Mouse (Mus musculus): ENCODE data around the gene Eif2b2. TPM values are rescaled to one million over a fixed set of nuclear protein-coding genes. Genes with fewer than 3 reads are reported as not detected.
A peak's percentile ranks its signal among the peaks of the same experiment; 100 is the strongest.

Eif2b2 gene
- polyA plus RNA-seq (2015; fragmentation: Nextera tagmentation; extraction: Ambion mirVana) = 34.9 and 36.4 TPM in 2 replicates

- H3K27me3 ChIP-seq = no peaks in the 10 kb centered on the region
- ATAC-seq (ENCODE audit: insufficient read depth) = peak; percentile 100
- no peaks in the 10 kb centered on the region for H3K9me3 ChIP-seq (replicated peaks)
- H3K4me2 ChIP-seq = peak within 1 kb of the TSS; percentile 91
- peaks cover 36% of the 10 kb centered on the region for H3K36me3 ChIP-seq (replicated peaks)
- WGBS (ENCODE audit: insufficient replicate concordance) = under 1% methylated on average over 54 of the region's 54 CpGs
- H3K9ac ChIP-seq = peak within 1 kb of the TSS; percentile 84
- peak within 1 kb of the TSS; percentile 97 for H3K4me3 ChIP-seq (replicated peaks)
- peak within 1 kb of the TSS; percentile 81 for H3K27ac ChIP-seq (replicated peaks)
- H3K4me1 ChIP-seq (replicated peaks) = peaks cover 27% of the 10 kb centered on the region
Observed at GRCm38 (mm10) chr12:85219236-85219904, at the start of gene Eif2b2. Gene Eif2b2, plus strand, starts transcription at chr12:85219481.

GRCm38 (mm10) chr12:85169877-85170276 is 49.4 kb upstream of the Eif2b2 start:
- no peaks in the 10 kb centered on the region for H3K36me3 ChIP-seq (replicated peaks)
- peaks cover 9% of the 10 kb centered on the region for H3K4me1 ChIP-seq (replicated peaks)
- 64% methylated on average over 3 of the region's 3 CpGs for WGBS (ENCODE audit: insufficient replicate concordance)
- H3K27me3 ChIP-seq = peaks cover 14% of the 10 kb centered on the region; the same call in 1 of the 2 replicates
- 0 out of 2 replicates have a peak overlapping the region, but pooled peaks have one; percentile 43 for H3K4me2 ChIP-seq
- no peaks in the 10 kb centered on the region for H3K9me3 ChIP-seq (replicated peaks)
- H3K4me3 ChIP-seq (replicated peaks) = no peak overlapping the region
- H3K9ac ChIP-seq = no peak overlapping the region
- H3K27ac ChIP-seq (replicated peaks) = no peak overlapping the region
- no peak for ATAC-seq (ENCODE audit: insufficient read depth)

- Histone ChIP-seq H3K9ac (no peak overlapping the region), H3K36me3 (replicated peaks) (no peaks in the 10 kb centered on the region), H3K9me3 (replicated peaks) (no peaks in the 10 kb centered on the region), H3K4me1 (replicated peaks) (peaks cover 9% of the 10 kb centered on the region), H3K27ac (replicated peaks) (no peak overlapping the region), H3K27me3 (peaks cover 14% of the 10 kb centered on the region; the same call in 1 of the 2 replicates), H3K4me2 (no peak overlapping the region), H3K4me3 (replicated peaks) (no peak overlapping the region)
- 73% methylated on average over 11 of the region's 11 CpGs for WGBS (ENCODE audit: insufficient replicate concordance)
- ATAC-seq (ENCODE audit: insufficient read depth) = no peak
Observed at GRCm38 (mm10) chr12:85170284-85170947, 48.9 kb upstream of the Eif2b2 start.

GRCm38 (mm10) chr12:85170948-85171307 is 48.4 kb upstream of the Eif2b2 start:
- H3K36me3 ChIP-seq (replicated peaks) = no peaks in the 10 kb centered on the region
- no peak overlapping the region for H3K9ac ChIP-seq
- no peaks in the 10 kb centered on the region for H3K9me3 ChIP-seq (replicated peaks)
- no peak overlapping the region for H3K4me2 ChIP-seq
- WGBS (ENCODE audit: insufficient replicate concordance) = 66% methylated on average over 3 of the region's 3 CpGs
- H3K4me1 ChIP-seq (replicated peaks) = peaks cover 9% of the 10 kb centered on the region
- H3K4me3 ChIP-seq (replicated peaks) = no peak overlapping the region
- ATAC-seq (ENCODE audit: insufficient read depth) = no peak
- peaks cover 20% of the 10 kb centered on the region for H3K27me3 ChIP-seq
- no peak overlapping the region for H3K27ac ChIP-seq (replicated peaks)

DNA sequence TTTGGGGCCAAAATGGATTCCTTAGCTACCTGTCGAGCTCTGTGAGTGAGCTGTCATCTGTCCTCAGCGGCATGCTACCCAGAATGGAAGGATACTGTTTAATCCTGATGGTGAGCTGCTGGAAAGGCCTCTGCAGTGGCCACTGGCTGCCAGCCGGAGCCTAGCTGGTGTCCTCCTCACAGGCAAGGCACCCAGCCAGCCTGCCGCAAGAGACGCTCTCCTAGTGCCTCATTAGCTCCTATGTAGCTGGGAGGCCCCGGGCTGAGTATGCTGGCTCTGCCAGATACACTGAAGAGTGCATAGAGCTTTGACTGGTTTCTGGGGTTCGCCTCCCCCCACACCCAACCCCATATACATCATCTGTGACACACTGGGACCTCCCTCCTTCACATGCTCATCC is 45.3 kb upstream of the Eif2b2 start:
- 70% methylated on average over 7 of the region's 7 CpGs for WGBS (ENCODE audit: insufficient replicate concordance)
- no peaks in the 10 kb centered on the region for H3K9me3 ChIP-seq (replicated peaks)
- H3K36me3 ChIP-seq (replicated peaks) = no peaks in the 10 kb centered on the region
- peaks cover 24% of the 10 kb centered on the region for H3K4me1 ChIP-seq (replicated peaks)
- no peak overlapping the region for H3K4me2 ChIP-seq
- no peak overlapping the region for H3K27ac ChIP-seq (replicated peaks)
- no peak for ATAC-seq (ENCODE audit: insufficient read depth)
- H3K27me3 ChIP-seq = peaks cover 46% of the 10 kb centered on the region
- H3K4me3 ChIP-seq (replicated peaks) = no peak overlapping the region
- H3K9ac ChIP-seq = no peak overlapping the region

DNA sequence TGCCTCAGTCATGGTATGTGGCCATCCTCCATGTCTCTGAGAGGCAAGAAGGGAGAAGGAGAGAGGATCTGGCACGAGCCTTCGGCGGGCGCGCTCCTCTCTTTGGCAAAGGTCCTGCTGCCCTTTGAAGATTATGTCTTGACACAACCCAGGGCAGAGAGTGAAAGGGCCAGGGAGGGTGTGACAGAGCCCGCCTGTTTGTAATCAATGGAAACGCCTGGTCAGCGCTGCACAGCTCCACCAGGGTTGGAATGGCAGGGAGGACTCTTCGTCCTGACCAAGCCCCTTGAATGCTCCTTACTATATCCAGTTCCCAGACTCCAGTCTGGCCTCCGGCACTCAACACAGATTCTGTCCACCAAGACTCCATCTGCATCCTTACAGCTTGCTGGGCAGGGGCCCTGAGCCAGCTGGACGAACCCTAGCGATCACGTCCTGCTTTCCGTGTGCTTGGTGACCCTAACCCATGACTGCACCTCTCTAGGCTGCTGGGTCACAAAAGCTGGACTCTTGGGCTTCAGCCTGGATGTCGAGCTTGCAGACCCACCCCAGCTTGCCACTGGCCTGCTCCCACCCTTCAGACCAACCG is 44.1 kb upstream of the Eif2b2 start:
- Histone ChIP-seq H3K9me3 (replicated peaks) (no peaks in the 10 kb centered on the region), H3K4me2 (no peak overlapping the region), H3K27ac (replicated peaks) (no peak overlapping the region), H3K9ac (no peak overlapping the region), H3K27me3 (peaks cover 54% of the 10 kb centered on the region), H3K4me1 (replicated peaks) (peaks cover 16% of the 10 kb centered on the region), H3K4me3 (replicated peaks) (no peak overlapping the region), H3K36me3 (replicated peaks) (no peaks in the 10 kb centered on the region)
- 55% methylated on average over 16 of the region's 16 CpGs for WGBS (ENCODE audit: insufficient replicate concordance)
- ATAC-seq (ENCODE audit: insufficient read depth) = no peak

DNA sequence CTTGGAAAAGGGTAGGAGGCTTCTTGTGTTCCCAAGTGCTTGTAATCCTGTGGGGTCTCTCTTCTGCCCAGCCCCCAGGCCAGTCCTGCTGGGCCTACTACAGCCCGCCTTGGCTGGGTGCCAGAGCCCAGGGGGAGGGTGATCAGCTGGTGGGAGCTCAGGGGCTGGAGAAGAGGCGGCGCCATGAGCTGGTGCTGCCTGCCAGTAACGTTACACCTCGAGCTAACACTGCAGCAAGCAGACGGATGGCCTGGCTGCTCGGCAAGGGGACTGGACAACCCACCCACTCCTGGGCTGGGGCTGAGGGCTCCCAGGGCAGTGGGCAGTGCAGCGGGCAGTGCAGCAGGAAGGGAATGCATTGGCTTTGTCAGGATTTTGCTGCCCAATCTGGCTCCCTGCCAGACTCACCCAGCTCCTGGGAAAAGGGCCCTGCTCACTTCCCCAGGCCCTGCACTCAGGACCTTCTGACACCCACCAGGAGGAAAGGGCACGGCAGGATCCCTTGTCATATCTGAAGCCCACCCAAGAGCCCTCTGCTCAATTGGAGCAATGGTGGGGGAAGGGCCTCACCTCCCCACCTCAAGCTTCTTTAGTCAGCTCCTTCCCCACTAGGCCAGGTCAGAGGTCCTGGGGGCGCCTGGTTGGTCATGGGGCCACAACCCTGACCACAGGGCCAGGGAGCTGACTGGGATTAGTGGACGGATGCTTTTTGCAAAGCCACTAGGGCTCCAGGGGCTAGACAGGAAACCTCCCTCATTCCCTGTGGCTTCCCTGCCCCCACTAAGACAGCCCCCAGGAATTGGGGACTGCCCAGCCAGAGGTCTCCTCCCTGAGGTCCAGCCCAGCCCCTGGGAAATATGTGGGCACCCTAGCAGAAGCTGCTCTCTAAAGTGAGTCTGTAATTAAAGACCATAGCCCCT is 43.1 kb upstream of the Eif2b2 start:
- no peak overlapping the region for H3K9ac ChIP-seq
- H3K27ac ChIP-seq (replicated peaks) = no peak overlapping the region
- H3K36me3 ChIP-seq (replicated peaks) = no peaks in the 10 kb centered on the region
- 40% methylated on average over 11 of the region's 11 CpGs for WGBS (ENCODE audit: insufficient replicate concordance)
- H3K9me3 ChIP-seq (replicated peaks) = no peaks in the 10 kb centered on the region
- 0 out of 2 replicates have a peak overlapping the region, but pooled peaks have one; percentile 4 for H3K4me3 ChIP-seq (replicated peaks)
- ATAC-seq (ENCODE audit: insufficient read depth) = no peak
- peaks cover 59% of the 10 kb centered on the region for H3K27me3 ChIP-seq
- H3K4me2 ChIP-seq = peak overlapping the region; percentile 65
- peaks cover 16% of the 10 kb centered on the region for H3K4me1 ChIP-seq (replicated peaks)

- WGBS (ENCODE audit: insufficient replicate concordance) = 2% methylated on average over 32 of the region's 32 CpGs
- Histone ChIP-seq H3K4me2 (peak overlapping the region; percentile 65), H3K27ac (replicated peaks) (no peak overlapping the region), H3K4me1 (replicated peaks) (peaks cover 16% of the 10 kb centered on the region), H3K9me3 (replicated peaks) (no peaks in the 10 kb centered on the region), H3K9ac (no peak overlapping the region), H3K36me3 (replicated peaks) (no peaks in the 10 kb centered on the region), H3K27me3 (peaks cover 67% of the 10 kb centered on the region), H3K4me3 (replicated peaks) (peak overlapping the region; percentile 38)
- 0 out of 2 replicates have a peak, but pooled peaks have one; percentile 49 for ATAC-seq (ENCODE audit: insufficient read depth)
Observed at GRCm38 (mm10) chr12:85176846-85177523, 42.3 kb upstream of the Eif2b2 start.

DNA sequence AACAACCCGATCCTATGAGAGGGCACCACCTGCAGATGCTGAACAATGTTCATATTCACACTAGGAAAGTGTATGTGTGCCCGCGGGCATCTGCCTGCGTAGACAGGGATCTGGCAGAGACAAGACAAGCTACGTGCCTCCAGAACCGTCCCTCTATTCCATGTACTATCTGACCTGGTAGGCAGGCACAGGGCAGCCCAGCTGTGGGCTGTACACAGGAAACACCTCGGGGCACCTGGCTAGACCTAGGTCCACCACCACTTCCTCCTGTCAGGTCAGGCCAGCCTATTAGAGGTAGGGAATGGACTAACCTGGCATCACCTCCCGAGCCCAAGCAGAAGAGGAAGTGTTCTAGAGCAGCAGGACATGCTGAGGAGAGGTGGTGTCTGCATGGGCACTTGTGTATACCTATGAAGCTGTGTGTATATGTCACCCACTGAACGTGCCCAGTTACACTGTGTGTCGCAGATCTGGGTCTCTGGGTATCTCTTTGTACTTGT is 41.5 kb upstream of the Eif2b2 start, which contains the start of gene Pgf:
Pgf (minus strand) TSS at position 51 of the 500 bp plus-strand sequence.
- H3K4me1 ChIP-seq (replicated peaks) = peaks cover 16% of the 10 kb centered on the region
- peaks cover 73% of the 10 kb centered on the region for H3K27me3 ChIP-seq
- H3K36me3 ChIP-seq (replicated peaks) = no peaks in the 10 kb centered on the region
- WGBS (ENCODE audit: insufficient replicate concordance) = 47% methylated on average over 10 of the region's 10 CpGs
- H3K4me2 ChIP-seq = peak within 1 kb of the TSS; percentile 65
- no peak within 1 kb of the TSS for H3K9ac ChIP-seq
- H3K4me3 ChIP-seq (replicated peaks) = peak within 1 kb of the TSS; percentile 38
- H3K9me3 ChIP-seq (replicated peaks) = no peaks in the 10 kb centered on the region
- ATAC-seq (ENCODE audit: insufficient read depth) = no peak
- no peak within 1 kb of the TSS for H3K27ac ChIP-seq (replicated peaks)

DNA sequence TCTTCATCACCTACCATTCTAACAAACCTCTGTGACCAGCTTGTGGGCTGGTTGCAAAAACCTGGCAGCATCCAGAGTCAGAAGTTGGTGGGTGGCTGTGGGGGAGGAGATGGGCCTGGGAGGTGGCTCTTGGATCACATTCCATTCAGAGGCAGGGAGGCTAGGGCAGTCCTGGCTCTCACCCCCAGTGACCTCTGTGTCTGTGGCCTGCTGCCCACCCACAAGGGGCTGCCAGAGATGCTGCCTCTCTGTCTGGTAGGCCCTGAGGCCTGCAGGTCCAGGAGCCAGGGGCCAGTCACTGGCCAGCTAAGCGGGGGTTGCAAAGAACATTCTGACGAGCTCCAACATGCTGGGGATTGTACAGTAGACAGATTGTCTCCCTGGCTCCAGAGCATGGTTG is 41.0 kb upstream of the Eif2b2 start:
- Histone ChIP-seq H3K36me3 (replicated peaks) (no peaks in the 10 kb centered on the region), H3K4me3 (replicated peaks) (no peak overlapping the region), H3K27ac (replicated peaks) (no peak overlapping the region), H3K9ac (no peak overlapping the region), H3K4me1 (replicated peaks) (peaks cover 16% of the 10 kb centered on the region), H3K4me2 (no peak overlapping the region), H3K27me3 (peaks cover 77% of the 10 kb centered on the region), H3K9me3 (replicated peaks) (no peaks in the 10 kb centered on the region)
- WGBS (ENCODE audit: insufficient replicate concordance) = 72% methylated on average over 2 of the region's 2 CpGs
- ATAC-seq (ENCODE audit: insufficient read depth) = no peak
